Mouse (Mus musculus) testis, adult 2 months (tissue): ENCODE data around the gene Ctbp2.

Source experiments
- CTCF ChIP-seq: fragments of 200-500 bp; IDR thresholded peaks from 2 replicates; pipeline ENCODE4 v1.5.1; 2012; ENCODE audit warnings: low read depth, mild to moderate bottlenecking, inconsistent platforms, low read length, moderate library complexity; ENCODE audit not compliant: control insufficient read depth, insufficient read depth, insufficient replicate concordance
- POLR2A ChIP-seq: fragments of 200-500 bp; IDR thresholded peaks from 2 replicates; pipeline ENCODE4 v1.6.1; 2012; ENCODE audit warnings: low read depth, mild to moderate bottlenecking, inconsistent platforms, low read length, moderate library complexity; ENCODE audit not compliant: control insufficient read depth

DNA sequence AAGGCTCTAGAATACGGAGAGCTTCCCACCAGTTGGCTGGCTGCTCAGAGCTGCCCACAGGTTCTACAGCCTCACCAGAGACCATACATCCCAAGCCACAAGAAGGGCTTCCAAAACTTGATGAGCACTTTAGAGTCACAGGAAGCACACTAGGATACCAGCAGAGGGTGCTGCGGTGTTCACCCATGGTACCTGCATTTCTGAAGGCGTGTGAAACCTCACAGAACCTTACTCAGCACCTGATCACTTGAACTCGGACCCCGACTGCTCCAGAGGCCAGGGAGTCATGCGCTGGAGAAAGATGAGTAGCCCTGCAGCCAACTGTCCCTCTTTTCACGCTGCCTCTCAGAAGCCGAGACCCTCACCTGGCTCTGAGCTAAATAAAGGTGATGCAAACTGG is 130.0 kb downstream of the Ctbp2 start:
- TF ChIP-seq CTCF = no peak
- TF ChIP-seq POLR2A = no peak
